Comparison of ENCODE assay signal across 8 mouse cellular contexts in genomic region chr11:86484101-86484868, GRCm38 (mm10). TPM values are rescaled to one million over a fixed set of nuclear protein-coding genes. Genes with fewer than 3 reads are reported as not detected.
DNase-seq lines count a peak whose midpoint lies in the region; ATAC-seq and TF ChIP-seq lines count a peak whose summit lies in the region.

Gene Rnft1 (plus strand): TSS chr11:86484657.

- peak within 1 kb of the TSS; percentile 68 for H3K4me3 ChIP-seq in forebrain, embryonic 10.5 days
- peak within 1 kb of the TSS; percentile 88 for H3K4me3 ChIP-seq in heart, embryonic 15.5 days
- peak within 1 kb of the TSS; percentile 67 to 82 for H3K4me3 ChIP-seq in liver, embryonic 14.5 days (ENCODE audit: insufficient read depth in 1 of 2, low read depth in 2 of 2, low read length in 2 of 2)
- peak within 1 kb of the TSS; percentile 50 for H3K4me3 ChIP-seq in neural tube, embryonic 11.5 days (ENCODE audit: low read depth, low read length)
- H3K4me3 ChIP-seq in stomach, postnatal 0 days (ENCODE audit: low read depth, low read length): peak within 1 kb of the TSS; percentile 79

- H3K4me1 ChIP-seq in forebrain, embryonic 10.5 days: peaks cover 15% of the 10 kb centered on the region
- peaks cover 9% of the 10 kb centered on the region for H3K4me1 ChIP-seq in heart, embryonic 15.5 days (replicated peaks)
- H3K4me1 ChIP-seq in liver, embryonic 14.5 days (replicated peaks; ENCODE audit: control insufficient read depth in 2 of 2, insufficient read depth in 2 of 2, low read length in 1 of 2): peaks cover 5 to 10% of the 10 kb centered on the region in 2 experiments; a peak in 3 of 4 replicates
- H3K4me1 ChIP-seq in neural tube, embryonic 11.5 days (ENCODE audit: control insufficient read depth, insufficient read depth, low read length): peaks cover 6% of the 10 kb centered on the region
- 0 out of 2 replicates have a peak, but pooled peaks cover 3% of the 10 kb centered on the region for H3K4me1 ChIP-seq in stomach, postnatal 0 days (replicated peaks; ENCODE audit: control insufficient read depth, insufficient read depth)

- DNase-seq in CD8-positive naive resting alpha-beta T cell, adult 2 months (ENCODE audit: low read depth in 2 of 2, low spot score in 2 of 2): peak; percentile 96 to 98
- peak; percentile 97 for DNase-seq in c-Kit-positive CD71-negative TER-119-negative erythroid progenitor cells, embryonic 14.5 days (ENCODE audit: low read depth)
- DNase-seq in forebrain, embryonic 10.5 days (ENCODE audit: extremely low spot score, low spot score): peak; percentile 99
- DNase-seq in kidney, postnatal 25 days: peak; percentile 99
- peak; percentile 97 to 98 (median 98) for DNase-seq in liver, embryonic 14.5 days (ENCODE audit: low read depth in 3 of 3, low spot score in 3 of 3)
- DNase-seq in neural tube, embryonic 11.5 days (ENCODE audit: low spot score): peak; percentile 100
- DNase-seq in stomach, postnatal 0 days (ENCODE audit: low spot score): peak; percentile 100

- ATAC-seq in heart, embryonic 15.5 days (replicated peaks; ENCODE audit: insufficient number of reproducible peaks, insufficient read depth, low FRiP score, low read depth): peak; percentile 99
- ATAC-seq in liver, embryonic 14.5 days (ENCODE audit: insufficient read depth): peak; percentile 96
- peak; percentile 94 for ATAC-seq in neural tube, embryonic 11.5 days (ENCODE audit: insufficient read depth, low FRiP score, low TSS enrichment)
- ATAC-seq in stomach, postnatal 0 days (ENCODE audit: low FRiP score, low TSS enrichment): peak; percentile 99

- peak within 1 kb of the TSS; percentile 86 for H3K9ac ChIP-seq in heart, embryonic 15.5 days
- H3K9ac ChIP-seq in liver, embryonic 14.5 days (replicated peaks): peak within 1 kb of the TSS; percentile 84
- peak within 1 kb of the TSS; percentile 66 for H3K9ac ChIP-seq in neural tube, embryonic 11.5 days (ENCODE audit: low read length)
- peak within 1 kb of the TSS; percentile 85 for H3K9ac ChIP-seq in stomach, postnatal 0 days (ENCODE audit: low read length)

- no peaks in the 10 kb centered on the region for H3K9me3 ChIP-seq in forebrain, embryonic 10.5 days
- no peaks in the 10 kb centered on the region for H3K9me3 ChIP-seq in heart, embryonic 15.5 days (replicated peaks)
- no peaks in the 10 kb centered on the region for H3K9me3 ChIP-seq in liver, embryonic 14.5 days (ENCODE audit: control insufficient read depth, low read length)
- H3K9me3 ChIP-seq in neural tube, embryonic 11.5 days (ENCODE audit: control insufficient read depth, low read length): no peaks in the 10 kb centered on the region
- no peaks in the 10 kb centered on the region for H3K9me3 ChIP-seq in stomach, postnatal 0 days (ENCODE audit: control insufficient read depth, low read length)

- H3K27me3 ChIP-seq in forebrain, embryonic 10.5 days (ENCODE audit: poor library complexity, severe bottlenecking): peaks cover 12% of the 10 kb centered on the region
- no peaks in the 10 kb centered on the region for H3K27me3 ChIP-seq in heart, embryonic 15.5 days
- no peaks in the 10 kb centered on the region for H3K27me3 ChIP-seq in liver, embryonic 14.5 days (ENCODE audit: control insufficient read depth, insufficient read depth, low read length)
- H3K27me3 ChIP-seq in neural tube, embryonic 11.5 days (ENCODE audit: control insufficient read depth, insufficient read depth, low read length): no peaks in the 10 kb centered on the region
- no peaks in the 10 kb centered on the region for H3K27me3 ChIP-seq in stomach, postnatal 0 days (ENCODE audit: control insufficient read depth, insufficient read depth, low read length)

- TF ChIP-seq CTCF in liver, embryonic 14.5 days (IDR thresholded peaks at IDR 0.05; ENCODE audit: low read depth): 0 out of 2 replicates have a peak, but pooled peaks have one; percentile 3
- 0 out of 2 replicates have a peak, but pooled peaks have one; percentile 4 for TF ChIP-seq CTCF in stomach, postnatal 0 days (IDR thresholded peaks at IDR 0.05; ENCODE audit: low read depth)

- H3K4me2 ChIP-seq in heart, embryonic 15.5 days: peak within 1 kb of the TSS; percentile 83
- H3K4me2 ChIP-seq in liver, embryonic 14.5 days (ENCODE audit: low read depth): peak within 1 kb of the TSS; percentile 94
- peak within 1 kb of the TSS; percentile 66 for H3K4me2 ChIP-seq in neural tube, embryonic 11.5 days (ENCODE audit: low read depth)
- peak within 1 kb of the TSS; percentile 60 for H3K4me2 ChIP-seq in stomach, postnatal 0 days (replicated peaks; ENCODE audit: low read depth)

- TF ChIP-seq EP300 in liver, embryonic 14.5 days (IDR thresholded peaks at IDR 0.05; ENCODE audit: low read depth): no peak
- no peak for TF ChIP-seq EP300 in stomach, postnatal 0 days (optimal IDR thresholded peaks at IDR 0.05)

- under 1% methylated on average over 68 of the region's 68 CpGs for WGBS in forebrain, embryonic 10.5 days
- WGBS in heart, embryonic 15.5 days: under 1% methylated on average over 67 of the region's 68 CpGs
- under 1% methylated on average over 68 of the region's 68 CpGs for WGBS in liver, embryonic 14.5 days (ENCODE audit: insufficient replicate concordance)
- under 1% methylated on average over 68 of the region's 68 CpGs for WGBS in neural tube, embryonic 11.5 days
- under 1% methylated on average over 57 of the region's 68 CpGs for WGBS in stomach, postnatal 0 days

- peak within 1 kb of the TSS; percentile 89 for H3K27ac ChIP-seq in forebrain, embryonic 10.5 days
- H3K27ac ChIP-seq in heart, embryonic 15.5 days: peak within 1 kb of the TSS; percentile 93
- H3K27ac ChIP-seq in liver, embryonic 14.5 days: peak within 1 kb of the TSS; percentile 69
- H3K27ac ChIP-seq in neural tube, embryonic 11.5 days (ENCODE audit: low read depth, low read length): 0 out of 2 replicates have a peak within 1 kb of the TSS, but pooled peaks have one; percentile 0
- peak within 1 kb of the TSS; percentile 95 for H3K27ac ChIP-seq in stomach, postnatal 0 days (replicated peaks)

- H3K36me3 ChIP-seq in forebrain, embryonic 10.5 days (replicated peaks): peaks cover under 1% of the 10 kb centered on the region; the same call in 1 of the 2 replicates
- H3K36me3 ChIP-seq in heart, embryonic 15.5 days: peaks cover under 1% of the 10 kb centered on the region; the same call in 1 of the 2 replicates
- no peaks in the 10 kb centered on the region for H3K36me3 ChIP-seq in liver, embryonic 14.5 days (replicated peaks; ENCODE audit: control insufficient read depth, insufficient read depth, low read depth)
- H3K36me3 ChIP-seq in neural tube, embryonic 11.5 days (ENCODE audit: control insufficient read depth, insufficient read depth, low read length): no peaks in the 10 kb centered on the region
- no peaks in the 10 kb centered on the region for H3K36me3 ChIP-seq in stomach, postnatal 0 days (ENCODE audit: control insufficient read depth, insufficient read depth, low read length)

RNA-seq across cellular contexts. Expression of gene Rnft1, which starts in this region (rescaled TPM):
- 21.8 and 22.4 TPM in 2 replicates for polyA plus RNA-seq in forebrain, embryonic 10.5 days (2016; fragmentation: Nextera tagmentation; extraction: Ambion mirVana)
- 41.7 and 45.0 TPM in 2 replicates for polyA plus RNA-seq in heart, embryonic 15.5 days (2015; fragmentation: Nextera tagmentation; extraction: Ambion mirVana)
- polyA plus RNA-seq in liver, embryonic 14.5 days (2012; rRNA removed): 2.2 and 3.2 TPM in 2 replicates
- 15.9 and 17.0 TPM in 2 replicates for polyA plus RNA-seq in liver, embryonic 14.5 days (2014; fragmentation: Nextera tagmentation; extraction: Ambion mirVana)
- 21.3 and 21.5 TPM in 2 replicates for polyA plus RNA-seq in neural tube, embryonic 11.5 days (2014; fragmentation: Nextera tagmentation; extraction: Ambion mirVana)
- polyA plus RNA-seq in stomach, postnatal 0 days (2015; fragmentation: Nextera tagmentation; extraction: Ambion mirVana): 58.2 and 60.8 TPM in 2 replicates

Comparison
In these comparisons a context has a peak if more than half of its experiments do, and no peak if none do; other contexts are left out.
1. Peak in every context shown above with its lines: DNase-seq, ATAC-seq, H3K4me3 ChIP-seq and H3K27ac ChIP-seq.
2. H3K27ac ChIP-seq: peak in every context shown above with its lines; median percentile 95 in stomach, postnatal 0 days; 93 in heart, embryonic 15.5 days; 89 in forebrain, embryonic 10.5 days; 69 in liver, embryonic 14.5 days; 0 in neural tube, embryonic 11.5 days.